Mouse (Mus musculus) liver, embryonic 15.5 days (tissue): ENCODE data around the gene Med13l. TPM values are rescaled to one million over a fixed set of nuclear protein-coding genes. Genes with fewer than 3 reads are reported as not detected.
"Not testable (repeated sequence)": the region's sequence is repeated elsewhere in the genome, so short reads cannot be mapped to it uniquely, and the experiment has no call there.

Experiments used
- ATAC-seq: fragments of 200-750 bp; cut with Nextera tagmentation; 2 replicates; pipeline ENCODE4 v1.8.0; 2017; ENCODE audit warnings: moderate number of reproducible peaks, mild to moderate bottlenecking, moderate library complexity; ENCODE audit not compliant: insufficient read depth
- H3K27ac ChIP-seq: fragments of 300-500 bp; sonication (generic); replicated peaks from 2 replicates; pipeline ENCODE4 v1.5.1; 2015; ENCODE audit warnings: mild to moderate bottlenecking, inconsistent platforms
- H3K27me3 ChIP-seq: fragments of 300-500 bp; sonication (generic); 2 replicates; pipeline ENCODE4 v1.6.1; 2015; ENCODE audit warnings: mild to moderate bottlenecking, inconsistent platforms
- H3K36me3 ChIP-seq: fragments of 300-500 bp; sonication (generic); replicated peaks from 2 replicates; pipeline ENCODE4 v1.6.1; 2015; ENCODE audit warnings: moderate library complexity, mild to moderate bottlenecking, inconsistent platforms
- H3K4me1 ChIP-seq: fragments of 300-500 bp; sonication (generic); replicated peaks from 2 replicates; pipeline ENCODE4 v1.6.1; 2015; ENCODE audit warnings: inconsistent platforms
- H3K4me2 ChIP-seq: fragments of 300-500 bp; sonication (generic); 2 replicates; pipeline ENCODE4 v1.6.1; 2015; ENCODE audit warnings: moderate library complexity, mild to moderate bottlenecking, inconsistent platforms
- H3K4me3 ChIP-seq: fragments of 300-500 bp; sonication (generic); replicated peaks from 2 replicates; pipeline ENCODE4 v1.5.1; 2015; ENCODE audit warnings: mild to moderate bottlenecking, inconsistent platforms
- H3K9ac ChIP-seq: fragments of 300-500 bp; sonication (generic); 2 replicates; pipeline ENCODE4 v1.6.1; 2015; ENCODE audit warnings: moderate library complexity, mild to moderate bottlenecking, inconsistent platforms
- H3K9me3 ChIP-seq: fragments of 300-500 bp; sonication (generic); replicated peaks from 2 replicates; pipeline ENCODE4 v1.6.1; 2016; ENCODE audit warnings: inconsistent platforms
- WGBS: fragments of 180-500 bp; shearing (Covaris S2); methylation state at CpG from one replicate; pipeline ENCODE4 v1.1.7; 2015; ENCODE audit warnings: mixed read lengths; ENCODE audit not compliant: insufficient replicate concordance; 5-methylcytosine and 5-hydroxymethylcytosine counted together
- polyA plus RNA-seq: library from polyadenylated mRNA; unstranded; fragments of >200 nt; fragmentation: Nextera tagmentation; extraction: Ambion mirVana; gene quantifications from 2 replicates; pipeline ENCODE4 v1.2.1, GENCODE M21; 2015

The Med13l gene
- polyA plus RNA-seq, 1 experiment from 2014 or later: 11.0 TPM

DNA sequence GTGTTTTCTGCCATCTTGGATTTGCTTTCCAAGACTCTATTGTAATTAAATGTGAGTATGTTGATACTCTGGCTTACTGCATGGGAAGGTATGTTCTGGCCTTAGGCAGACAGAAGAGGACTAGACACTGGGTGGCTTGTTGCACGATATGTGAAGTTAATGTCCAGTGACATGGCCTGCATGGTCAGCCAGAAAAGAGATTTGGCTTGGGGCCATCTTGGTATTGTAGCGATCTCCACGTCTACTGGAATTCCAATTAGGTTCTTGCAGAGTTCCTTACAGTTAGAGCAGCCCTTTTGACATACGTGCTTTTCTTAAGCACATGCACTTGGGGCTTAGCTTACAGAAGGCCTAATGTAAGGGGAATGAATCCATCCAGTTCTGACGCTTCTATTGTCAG lies 86.4 kb downstream of the Med13l start:
- H3K4me2 ChIP-seq: no peak overlapping the region
- peaks cover 79% of the 10 kb centered on the region for H3K4me1 ChIP-seq
- 74% methylated on average over 5 of the region's 5 CpGs for WGBS
- no peak overlapping the region for H3K4me3 ChIP-seq
- ATAC-seq: no peak
- H3K36me3 ChIP-seq: 0 out of 2 replicates have a peak, but pooled peaks cover 3% of the 10 kb centered on the region
- H3K9me3 ChIP-seq: no peaks in the 10 kb centered on the region
- no peak overlapping the region for H3K9ac ChIP-seq
- H3K27me3 ChIP-seq: no peaks in the 10 kb centered on the region
- H3K27ac ChIP-seq: no peak overlapping the region

DNA sequence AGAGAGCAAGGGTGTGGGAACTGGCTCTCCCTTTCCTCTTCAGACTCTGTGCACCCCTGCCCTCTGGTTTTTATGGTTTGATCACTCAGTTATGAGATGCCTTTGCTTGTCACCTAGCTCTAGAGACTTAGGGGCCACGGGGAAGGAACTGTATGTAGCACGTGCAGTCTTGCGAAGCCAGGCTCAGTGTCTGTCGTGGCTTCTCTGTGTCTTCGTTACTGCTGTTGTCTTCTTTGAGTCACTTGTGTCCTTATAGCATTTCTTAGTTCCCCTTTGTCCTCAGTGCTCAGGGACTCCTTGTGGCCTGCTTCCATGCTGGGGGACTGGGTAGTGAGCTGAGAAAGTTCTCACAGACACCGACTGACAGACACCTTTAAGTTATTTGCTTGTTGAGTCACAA lies 86.9 kb downstream of the Med13l start:
- ATAC-seq: no peak
- 15% methylated on average over 6 of the region's 6 CpGs for WGBS
- H3K4me2 ChIP-seq: no peak overlapping the region
- no peak overlapping the region for H3K9ac ChIP-seq
- no peaks in the 10 kb centered on the region for H3K9me3 ChIP-seq
- H3K27ac ChIP-seq: no peak overlapping the region
- H3K4me3 ChIP-seq: no peak overlapping the region
- 0 out of 2 replicates have a peak, but pooled peaks cover 3% of the 10 kb centered on the region for H3K36me3 ChIP-seq
- H3K27me3 ChIP-seq: no peaks in the 10 kb centered on the region
- H3K4me1 ChIP-seq: peaks cover 74% of the 10 kb centered on the region

DNA sequence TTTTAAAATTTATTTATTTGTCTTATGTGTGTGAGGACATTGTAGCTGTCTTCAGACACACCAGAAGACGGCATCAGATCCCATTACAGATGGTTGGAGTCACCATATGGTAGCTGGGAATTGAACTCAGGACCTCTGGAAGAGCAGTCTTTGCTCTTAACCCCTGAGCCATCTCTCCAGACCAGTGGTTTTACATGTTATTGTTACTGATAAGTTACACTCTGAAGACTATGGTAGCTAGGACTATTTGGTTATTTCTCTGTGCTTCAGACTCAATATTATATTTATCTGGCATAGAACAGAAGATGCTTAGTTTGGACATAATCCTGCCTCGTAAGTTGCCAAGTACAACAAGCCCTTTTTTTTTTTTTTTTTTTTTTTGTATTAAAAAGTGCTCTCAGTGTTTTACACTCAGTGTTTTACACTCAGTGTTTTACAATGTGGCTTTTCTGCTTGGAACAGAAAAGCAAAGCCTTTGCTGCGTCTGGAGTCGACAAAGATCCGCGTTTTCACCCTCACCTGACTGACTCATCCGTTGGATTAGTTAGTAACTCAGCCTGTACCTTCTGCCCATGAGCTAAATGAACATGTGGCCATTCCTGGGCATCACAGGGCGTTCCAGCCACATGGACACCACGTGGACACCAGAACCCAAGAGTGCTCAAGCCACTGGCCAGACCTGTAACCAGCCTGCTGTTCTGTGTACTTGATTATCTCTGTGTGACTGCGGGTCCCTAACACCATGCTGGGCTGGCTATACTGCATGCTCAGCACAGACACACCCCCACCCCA lies 88.9 kb downstream of the Med13l start:
- Histone ChIP-seq H3K4me2 (no peak overlapping the region), H3K4me3 (no peak overlapping the region), H3K36me3 (0 out of 2 replicates have a peak, but pooled peaks cover 3% of the 10 kb centered on the region), H3K27me3 (no peaks in the 10 kb centered on the region), H3K4me1 (peaks cover 59% of the 10 kb centered on the region), H3K9ac (no peak overlapping the region), H3K9me3 (no peaks in the 10 kb centered on the region), H3K27ac (no peak overlapping the region)
- no peak for ATAC-seq
- WGBS: 85% methylated on average over 10 of the region's 10 CpGs

DNA sequence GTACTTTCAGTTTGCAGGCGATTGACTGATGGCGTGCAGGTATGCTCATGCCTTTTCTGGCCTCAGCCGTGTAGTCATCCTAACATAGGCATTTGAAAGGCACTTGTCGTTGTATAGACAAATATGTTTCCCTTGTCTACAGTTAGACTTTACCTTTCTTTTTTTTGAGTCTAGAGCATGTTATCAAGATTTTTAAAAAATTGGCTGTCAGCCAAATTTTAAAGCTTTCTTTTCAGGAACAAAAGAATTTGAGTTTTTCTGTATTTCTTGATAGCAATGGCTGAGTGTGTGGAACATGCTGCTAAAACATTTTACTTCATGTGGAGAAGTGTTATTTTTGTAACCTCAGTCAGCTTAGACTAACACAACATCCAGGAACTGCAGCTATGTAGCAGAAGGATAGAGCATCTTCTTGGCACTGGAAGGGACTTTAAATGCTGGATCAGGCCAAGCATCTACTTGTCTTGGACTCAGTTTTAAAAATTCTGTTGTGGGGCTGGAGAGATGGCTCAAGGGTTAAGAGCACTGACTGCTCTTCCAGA lies 89.6 kb downstream of the Med13l start:
- Histone ChIP-seq H3K27ac (no peak overlapping the region), H3K9ac (no peak overlapping the region), H3K9me3 (no peaks in the 10 kb centered on the region), H3K4me1 (peaks cover 53% of the 10 kb centered on the region), H3K4me3 (no peak overlapping the region), H3K36me3 (0 out of 2 replicates have a peak, but pooled peaks cover 3% of the 10 kb centered on the region), H3K4me2 (no peak overlapping the region), H3K27me3 (no peaks in the 10 kb centered on the region)
- no peak for ATAC-seq
- WGBS: 79% methylated on average over 4 of the region's 4 CpGs

DNA sequence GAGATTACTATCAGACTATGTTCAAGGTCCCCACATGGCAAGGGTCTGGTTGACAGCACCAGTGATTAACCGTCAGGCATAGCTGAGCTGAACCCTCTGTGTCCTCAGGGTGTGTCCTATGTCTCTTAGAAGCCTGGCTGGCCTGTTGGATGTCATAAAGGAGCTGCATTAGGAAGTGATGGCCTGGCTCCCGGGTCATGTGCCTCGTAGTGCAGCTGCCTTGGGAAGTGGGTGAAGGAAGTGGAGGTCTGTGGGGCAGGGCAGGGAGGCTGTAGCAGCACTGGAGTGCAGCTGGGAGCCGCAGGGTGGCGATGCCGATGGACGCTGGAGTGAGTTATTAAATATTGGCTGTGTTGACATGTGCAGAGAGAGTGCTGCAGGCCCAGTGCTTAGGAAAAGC lies 90.3 kb downstream of the Med13l start:
- Histone ChIP-seq H3K9me3 (no peaks in the 10 kb centered on the region), H3K9ac (no peak overlapping the region), H3K4me1 (peaks cover 47% of the 10 kb centered on the region), H3K27ac (no peak overlapping the region), H3K4me3 (no peak overlapping the region), H3K27me3 (no peaks in the 10 kb centered on the region), H3K36me3 (0 out of 2 replicates have a peak, but pooled peaks cover 3% of the 10 kb centered on the region), H3K4me2 (no peak overlapping the region)
- WGBS: 69% methylated on average over 7 of the region's 7 CpGs
- no peak for ATAC-seq

DNA sequence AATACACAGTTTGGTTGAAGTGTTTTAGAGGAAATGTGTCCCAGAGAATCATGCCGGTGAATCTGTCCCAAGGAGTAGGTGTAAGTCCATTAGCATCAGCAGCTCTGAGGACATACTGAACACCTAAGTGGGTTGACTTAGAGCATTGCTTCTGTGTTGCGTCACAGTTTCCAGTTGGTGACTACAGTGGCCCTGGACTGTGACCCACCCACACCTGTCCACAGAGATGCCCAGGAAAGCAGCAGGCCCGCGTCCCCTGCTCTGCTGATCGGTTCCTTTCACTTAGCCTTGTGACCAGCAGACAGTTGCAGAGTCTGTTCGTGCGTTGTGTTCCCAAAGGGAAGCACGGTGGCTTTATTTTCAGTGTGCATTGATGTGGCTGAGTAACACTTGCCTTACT lies 92.1 kb downstream of the Med13l start:
- peak; percentile 32; the same call in 1 of the 2 replicates for ATAC-seq
- no peak overlapping the region for H3K4me3 ChIP-seq
- 0 out of 2 replicates have a peak, but pooled peaks cover 3% of the 10 kb centered on the region for H3K36me3 ChIP-seq
- no peak overlapping the region for H3K9ac ChIP-seq
- no peaks in the 10 kb centered on the region for H3K9me3 ChIP-seq
- no peak overlapping the region for H3K4me2 ChIP-seq
- H3K27me3 ChIP-seq: no peaks in the 10 kb centered on the region
- H3K4me1 ChIP-seq: peaks cover 42% of the 10 kb centered on the region
- H3K27ac ChIP-seq: no peak overlapping the region
- 87% methylated on average over 8 of the region's 8 CpGs for WGBS

DNA sequence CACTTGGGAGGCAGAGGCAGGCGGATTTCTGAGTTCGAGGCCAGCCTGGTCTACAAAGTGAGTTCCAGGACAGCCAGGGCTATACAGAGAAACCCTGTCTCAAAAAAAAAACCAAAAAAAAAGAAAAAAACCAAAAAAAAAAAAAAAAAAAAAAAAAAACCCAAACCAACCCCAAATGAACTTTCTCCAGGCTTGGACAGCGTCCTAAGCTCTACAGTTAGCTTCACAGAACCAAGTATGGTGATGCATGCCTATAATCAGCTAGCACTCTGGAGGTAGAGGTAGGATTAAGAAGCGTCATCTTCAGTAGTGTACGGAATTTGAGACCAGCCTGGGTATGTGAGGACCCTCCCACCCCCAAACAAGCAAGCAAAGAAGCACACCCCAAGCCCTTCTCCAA lies 92.6 kb downstream of the Med13l start:
- H3K4me2 ChIP-seq, H3K9ac ChIP-seq, H3K4me3 ChIP-seq, H3K36me3 ChIP-seq, H3K27me3 ChIP-seq, H3K9me3 ChIP-seq, ATAC-seq, H3K27ac ChIP-seq: not testable (repeated sequence)
- peaks cover 41% of the 10 kb centered on the region for H3K4me1 ChIP-seq
- WGBS: 91% methylated on average over 5 of the region's 5 CpGs

DNA sequence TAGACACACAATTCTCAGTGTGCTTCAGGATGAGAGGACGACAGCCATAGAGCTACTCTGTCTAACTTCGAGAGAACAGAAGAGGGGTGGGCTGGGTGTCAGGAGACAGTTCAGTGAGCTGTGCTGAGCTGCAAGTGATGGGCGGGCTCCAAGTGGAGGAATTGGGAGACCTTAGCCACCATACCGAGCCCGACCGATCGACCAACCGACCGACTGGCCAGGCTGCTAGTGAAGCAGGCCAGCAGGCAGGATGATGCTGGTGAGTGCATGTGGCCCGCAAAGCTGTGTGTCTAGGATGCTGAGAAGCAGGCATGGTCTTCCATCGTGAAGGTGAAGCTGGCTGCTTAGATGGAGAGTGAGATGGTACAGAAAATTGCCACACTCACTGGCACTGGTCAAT lies 94.1 kb downstream of the Med13l start:
- WGBS: 81% methylated on average over 11 of the region's 11 CpGs
- no peak for ATAC-seq

DNA sequence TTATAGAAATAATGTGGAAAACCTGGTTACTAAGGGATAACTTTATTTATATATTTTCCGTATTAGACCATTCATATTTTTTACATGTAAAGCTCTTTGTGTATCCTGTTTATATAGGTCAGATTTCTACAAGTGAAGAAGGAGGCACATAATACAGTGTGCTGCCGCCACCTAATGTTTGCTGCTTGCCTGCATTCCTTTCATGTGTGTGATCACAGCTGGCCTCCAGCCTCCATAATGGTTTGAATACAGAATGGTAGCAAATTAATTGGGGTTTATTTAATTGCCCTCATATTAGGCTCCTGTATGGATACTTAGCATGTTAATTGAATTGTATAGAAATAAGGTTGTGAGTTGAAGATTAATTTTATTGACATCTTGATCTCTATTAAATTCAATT lies 94.5 kb downstream of the Med13l start:
- no peak overlapping the region for H3K27ac ChIP-seq
- peaks cover 55% of the 10 kb centered on the region for H3K4me1 ChIP-seq
- 61% methylated on average over 2 of the region's 2 CpGs for WGBS
- H3K9ac ChIP-seq: no peak overlapping the region
- no peaks in the 10 kb centered on the region for H3K27me3 ChIP-seq
- ATAC-seq: no peak
- no peak overlapping the region for H3K4me2 ChIP-seq
- H3K36me3 ChIP-seq: 0 out of 2 replicates have a peak, but pooled peaks cover 4% of the 10 kb centered on the region
- no peaks in the 10 kb centered on the region for H3K9me3 ChIP-seq
- no peak overlapping the region for H3K4me3 ChIP-seq

More for the DNA sequence above, 94.1 kb downstream of the Med13l start:
- H3K36me3 ChIP-seq: 0 out of 2 replicates have a peak, but pooled peaks cover 6% of the 10 kb centered on the region
- no peak overlapping the region for H3K9ac ChIP-seq
- no peak overlapping the region for H3K27ac ChIP-seq
- H3K9me3 ChIP-seq: no peaks in the 10 kb centered on the region
- no peak overlapping the region for H3K4me3 ChIP-seq
- H3K4me2 ChIP-seq: no peak overlapping the region
- H3K4me1 ChIP-seq: peaks cover 55% of the 10 kb centered on the region
- H3K27me3 ChIP-seq: no peaks in the 10 kb centered on the region

DNA sequence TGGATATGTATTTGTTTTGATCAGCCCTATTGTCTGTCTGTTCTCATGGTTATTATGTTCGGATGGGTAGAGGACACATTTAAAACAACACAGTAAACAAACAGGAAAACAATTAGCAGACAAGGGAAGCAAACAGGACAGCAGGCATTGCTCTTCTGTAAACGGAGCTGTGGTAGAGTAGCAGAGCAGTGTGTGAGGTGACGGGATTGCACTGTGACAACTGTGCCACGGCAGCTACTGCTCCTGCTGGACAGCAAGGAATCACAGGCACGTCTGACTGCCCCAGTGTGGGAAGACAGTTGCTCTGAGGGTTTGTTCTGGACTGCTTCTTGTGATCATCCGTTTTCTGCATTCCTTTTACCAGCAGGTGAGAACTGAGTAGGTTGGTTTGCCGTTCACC lies 94.9 kb downstream of the Med13l start:
- Histone ChIP-seq H3K27me3 (no peaks in the 10 kb centered on the region), H3K9ac (no peak overlapping the region), H3K4me3 (no peak overlapping the region), H3K9me3 (no peaks in the 10 kb centered on the region), H3K27ac (no peak overlapping the region), H3K4me1 (peaks cover 53% of the 10 kb centered on the region), H3K4me2 (no peak overlapping the region), H3K36me3 (0 out of 2 replicates have a peak, but pooled peaks cover 4% of the 10 kb centered on the region)
- WGBS: 57% methylated on average over 7 of the region's 7 CpGs
- no peak for ATAC-seq

DNA sequence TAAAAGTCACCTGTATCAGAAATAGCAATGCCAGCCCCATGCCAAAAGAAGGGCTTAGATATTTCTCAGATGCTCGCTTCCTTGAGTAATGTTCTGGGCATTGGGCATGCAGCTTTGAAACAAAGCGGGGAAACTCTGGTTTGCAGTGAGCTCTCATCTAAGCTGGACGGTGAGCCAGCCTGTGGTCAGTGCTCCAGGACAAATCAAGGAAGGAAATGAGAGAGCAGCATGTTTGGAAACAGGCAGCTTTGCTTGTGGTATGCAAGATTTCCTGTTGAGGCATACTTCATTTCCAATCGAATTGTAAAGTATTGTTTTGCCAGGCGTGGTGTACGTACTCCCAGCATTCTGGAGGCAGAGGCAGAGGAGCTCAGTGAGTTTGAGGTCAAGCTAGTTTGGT lies 95.5 kb downstream of the Med13l start:
- Histone ChIP-seq H3K9ac (no peak overlapping the region), H3K9me3 (no peaks in the 10 kb centered on the region), H3K4me2 (no peak overlapping the region), H3K36me3 (0 out of 2 replicates have a peak, but pooled peaks cover 4% of the 10 kb centered on the region), H3K27me3 (no peaks in the 10 kb centered on the region), H3K4me3 (no peak overlapping the region), H3K27ac (no peak overlapping the region), H3K4me1 (peaks cover 51% of the 10 kb centered on the region)
- WGBS: 51% methylated on average over 6 of the region's 6 CpGs
- no peak for ATAC-seq
